Mouse (Mus musculus) G1E (cell line): ENCODE measurements around the gene Adam19.

Experiments
- CTCF ChIP-seq: IDR thresholded peaks from 2 replicates; pipeline ENCODE4 v1.5.1; 2012; ENCODE audit warnings: low read depth, low read length, inconsistent platforms, mixed read lengths
- GATA1 ChIP-seq: IDR thresholded peaks from 2 replicates; pipeline ENCODE4 v1.6.1; 2012; ENCODE audit warnings: borderline replicate concordance, low read length, inconsistent platforms, mixed read lengths
- GATA2 ChIP-seq: IDR thresholded peaks from 2 replicates; pipeline ENCODE4 v1.6.1; 2012; ENCODE audit warnings: low read depth, low read length, inconsistent platforms, borderline replicate concordance

DNA sequence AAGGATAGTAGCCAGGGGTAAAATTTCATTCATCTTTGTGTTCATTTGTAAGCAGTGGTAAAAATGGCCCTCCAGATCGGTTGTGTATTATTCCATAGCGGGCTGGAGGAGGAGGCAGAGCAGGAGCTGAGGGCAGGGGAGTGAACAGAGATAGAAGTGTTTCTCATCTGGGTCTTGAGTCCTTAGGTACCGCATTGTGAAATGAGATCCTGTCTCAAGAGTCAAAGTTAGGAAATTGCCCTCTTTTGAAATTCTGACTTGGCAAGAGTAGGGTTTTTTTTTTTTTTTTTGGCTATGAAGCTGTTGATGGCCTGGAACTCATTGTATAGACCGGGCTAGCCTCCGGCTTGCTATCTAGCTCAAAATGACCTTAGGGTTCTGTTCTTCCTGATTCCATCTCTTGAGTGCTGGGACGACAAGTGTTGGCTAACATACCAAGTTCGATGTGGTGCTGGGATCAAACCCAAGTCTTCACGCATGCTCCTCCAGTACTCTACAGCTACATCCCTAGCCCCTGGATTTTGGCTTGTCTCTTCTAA is 67.6 kb downstream of the Adam19 start:
- no peak for TF ChIP-seq CTCF
- no peak for TF ChIP-seq GATA1
- no peak for TF ChIP-seq GATA2
